Mouse (Mus musculus): ENCODE results near the gene Rnaset2a. TPM values are rescaled to one million over a fixed set of nuclear protein-coding genes. Genes with fewer than 3 reads are reported as not detected.
"Not testable (repeated sequence)": the region's sequence is repeated elsewhere in the genome, so short reads cannot be mapped to it uniquely, and the experiment has no call there.

The Rnaset2a gene
- polyA plus RNA-seq, 1 experiment from 2014 or later = 14.9 TPM

DNA sequence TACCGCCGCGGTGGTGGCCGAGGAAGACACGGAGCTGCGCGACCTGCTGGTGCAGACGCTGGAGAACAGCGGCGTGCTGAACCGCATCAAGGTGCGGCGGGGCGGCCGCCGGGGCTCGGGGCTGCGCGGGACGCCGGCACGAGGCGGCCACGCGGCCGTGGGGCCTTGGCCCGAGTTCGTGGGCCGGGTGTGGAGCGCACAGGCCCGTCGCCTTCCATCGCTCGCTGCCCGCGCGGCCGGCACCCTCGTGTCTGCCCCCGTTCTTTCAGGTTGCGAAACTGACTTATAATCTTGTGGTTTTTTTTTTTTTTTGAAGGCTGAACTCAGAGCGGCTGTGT is 17.7 kb upstream of the Rnaset2a start:
- Histone ChIP-seq H3K4me3 (peak overlapping the region; percentile 54), H3K9ac (replicated peaks) (peak overlapping the region; percentile 60), H3K4me2 (replicated peaks) (peak overlapping the region; percentile 49), H3K36me3 (peaks cover 16% of the 10 kb centered on the region)
- ATAC-seq (ENCODE audit: low FRiP score, low read depth); H3K27ac ChIP-seq (replicated peaks); H3K4me1 ChIP-seq; H3K9me3 ChIP-seq; H3K27me3 ChIP-seq: not testable (repeated sequence)
- WGBS = 0% methylated on average over 37 of the region's 42 CpGs

GRCm38 (mm10) chr17:8164701-8165607 is 17.1 kb upstream of the Rnaset2a start, which contains the start of gene Fgfr1op:
Gene Fgfr1op (plus strand): TSS chr17:8165501.
- not testable (repeated sequence) for H3K9me3 ChIP-seq; H3K27me3 ChIP-seq; H3K4me1 ChIP-seq; H3K27ac ChIP-seq (replicated peaks)
- H3K9ac ChIP-seq (replicated peaks) = peak within 1 kb of the TSS; percentile 60
- peak within 1 kb of the TSS; percentile 49 for H3K4me2 ChIP-seq (replicated peaks)
- ATAC-seq (ENCODE audit: low FRiP score, low read depth) = peak; percentile 97
- WGBS = 1% methylated on average over 13 of the region's 55 CpGs
- peaks cover 10% of the 10 kb centered on the region for H3K36me3 ChIP-seq
- H3K4me3 ChIP-seq = peak within 1 kb of the TSS; percentile 54

DNA sequence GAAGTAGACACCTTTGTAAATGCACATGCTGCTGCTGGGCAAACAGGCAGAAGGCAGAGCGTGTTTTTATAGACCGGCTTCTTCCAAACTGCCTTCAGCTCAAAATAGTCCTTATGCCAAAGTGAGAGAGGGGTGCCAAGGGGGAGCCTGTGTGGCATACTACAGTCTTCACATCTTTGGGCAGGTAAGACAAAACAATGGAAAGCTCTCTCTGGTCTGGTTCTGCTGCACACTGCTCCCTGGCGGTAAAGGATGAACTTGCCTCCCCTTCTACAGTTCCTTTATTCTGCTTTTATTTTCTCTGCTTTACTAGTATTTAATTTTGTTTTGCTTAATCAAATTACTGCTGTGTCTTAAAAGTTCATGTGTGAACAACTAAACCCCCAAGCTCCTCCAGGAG is 13.1 kb upstream of the Rnaset2a start:
- H3K36me3 ChIP-seq; ATAC-seq (ENCODE audit: low FRiP score, low read depth); H3K9ac ChIP-seq (replicated peaks); H3K9me3 ChIP-seq; H3K4me2 ChIP-seq (replicated peaks); H3K27me3 ChIP-seq; H3K27ac ChIP-seq (replicated peaks); H3K4me1 ChIP-seq; H3K4me3 ChIP-seq: not testable (repeated sequence)
- WGBS = 49% methylated on average over 2 of the region's 3 CpGs

DNA sequence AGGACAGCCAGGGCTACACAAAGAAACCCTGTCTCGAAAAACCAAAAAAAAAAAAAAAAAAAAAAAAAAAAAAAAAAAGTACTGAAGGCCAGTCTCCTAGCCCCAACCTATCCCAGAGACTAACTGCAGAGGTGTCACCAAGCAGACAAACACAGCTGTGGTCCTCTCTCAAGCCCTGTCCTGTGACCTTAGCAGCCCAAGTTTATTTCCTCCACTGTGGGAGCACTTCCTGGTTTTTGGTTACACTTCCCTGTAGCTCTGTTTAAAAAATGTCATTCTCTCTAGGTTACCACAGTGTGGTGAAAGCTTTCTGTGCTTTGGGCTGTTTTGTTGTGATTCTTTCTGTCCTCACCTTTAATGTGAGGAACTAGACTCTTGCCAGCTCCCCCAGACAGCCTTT is 10.7 kb upstream of the Rnaset2a start:
- not testable (repeated sequence) for H3K27ac ChIP-seq (replicated peaks); H3K27me3 ChIP-seq; ATAC-seq (ENCODE audit: low FRiP score, low read depth); H3K9ac ChIP-seq (replicated peaks); H3K4me1 ChIP-seq; H3K9me3 ChIP-seq; H3K4me2 ChIP-seq (replicated peaks); H3K36me3 ChIP-seq; H3K4me3 ChIP-seq
- no CpG with 5 or more reads among the region's 1 CpGs for WGBS

DNA sequence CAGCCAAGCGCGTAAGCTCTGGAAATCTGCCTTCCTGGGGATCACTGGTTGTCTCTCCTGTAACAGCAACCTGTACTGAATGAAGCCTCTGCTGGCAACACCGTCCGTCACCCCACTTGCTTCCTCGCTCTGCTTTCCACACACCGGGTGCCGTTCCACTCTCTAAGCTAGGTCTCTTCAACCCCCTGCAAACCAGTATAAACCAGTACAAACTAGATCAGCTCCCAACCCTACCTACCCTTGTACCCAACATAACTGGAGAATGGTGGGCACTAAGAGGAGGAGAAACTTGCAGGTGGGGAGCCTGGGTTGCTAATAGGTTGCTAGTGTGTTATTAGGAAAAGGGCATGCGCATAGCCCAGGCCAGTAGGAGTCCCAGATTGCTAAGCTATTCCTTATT is 8.1 kb upstream of the Rnaset2a start:
- not testable (repeated sequence) for H3K4me3 ChIP-seq; H3K4me2 ChIP-seq (replicated peaks); H3K36me3 ChIP-seq; H3K4me1 ChIP-seq; H3K9me3 ChIP-seq; H3K9ac ChIP-seq (replicated peaks); H3K27me3 ChIP-seq; ATAC-seq (ENCODE audit: low FRiP score, low read depth); H3K27ac ChIP-seq (replicated peaks)
- no CpG with 5 or more reads among the region's 8 CpGs for WGBS

DNA sequence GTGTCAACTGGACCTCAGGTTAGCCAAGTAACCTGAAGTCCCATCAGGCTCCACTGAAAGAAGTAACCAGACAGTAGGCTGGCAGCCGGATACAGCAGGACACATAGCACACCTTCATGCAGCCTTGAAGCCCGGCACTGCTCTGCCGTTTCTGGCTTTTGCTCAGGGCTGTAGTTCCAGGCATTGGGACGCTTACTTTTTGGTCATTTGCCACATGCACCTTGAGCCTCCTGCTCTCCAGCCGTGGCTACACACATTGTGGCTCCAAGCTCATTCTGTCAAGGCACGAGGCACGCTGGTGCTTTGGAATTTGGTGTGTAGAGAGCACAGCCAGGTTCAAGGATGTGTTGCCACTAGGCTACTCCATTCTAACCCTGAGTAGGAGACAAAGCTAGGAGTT is 7.1 kb upstream of the Rnaset2a start:
- not testable (repeated sequence) for H3K27ac ChIP-seq (replicated peaks); H3K4me3 ChIP-seq; H3K4me2 ChIP-seq (replicated peaks); H3K27me3 ChIP-seq; H3K36me3 ChIP-seq; H3K9me3 ChIP-seq; H3K9ac ChIP-seq (replicated peaks); ATAC-seq (ENCODE audit: low FRiP score, low read depth); H3K4me1 ChIP-seq
- 88% methylated on average over 7 of the region's 7 CpGs for WGBS

- not testable (repeated sequence) for H3K9me3 ChIP-seq; H3K27ac ChIP-seq (replicated peaks); H3K4me1 ChIP-seq; H3K27me3 ChIP-seq; ATAC-seq (ENCODE audit: low FRiP score, low read depth); H3K36me3 ChIP-seq
- WGBS = 32% methylated on average over 5 of the region's 5 CpGs
- H3K9ac ChIP-seq (replicated peaks) = peak overlapping the region; percentile 63; the same call in 1 of the 2 replicates
- H3K4me2 ChIP-seq (replicated peaks) = peak overlapping the region; percentile 56
- H3K4me3 ChIP-seq = peak overlapping the region; percentile 52
Measured at GRCm38 (mm10) chr17:8146931-8147330, 966 bp downstream of the Rnaset2a start.

GRCm38 (mm10) chr17:8143802-8144673 is 3.9 kb downstream of the Rnaset2a start:
- 65% methylated on average over 10 of the region's 14 CpGs for WGBS
- H3K27ac ChIP-seq (replicated peaks); H3K4me1 ChIP-seq; ATAC-seq (ENCODE audit: low FRiP score, low read depth); H3K27me3 ChIP-seq; H3K9me3 ChIP-seq; H3K36me3 ChIP-seq; H3K9ac ChIP-seq (replicated peaks); H3K4me3 ChIP-seq; H3K4me2 ChIP-seq (replicated peaks): not testable (repeated sequence)

DNA sequence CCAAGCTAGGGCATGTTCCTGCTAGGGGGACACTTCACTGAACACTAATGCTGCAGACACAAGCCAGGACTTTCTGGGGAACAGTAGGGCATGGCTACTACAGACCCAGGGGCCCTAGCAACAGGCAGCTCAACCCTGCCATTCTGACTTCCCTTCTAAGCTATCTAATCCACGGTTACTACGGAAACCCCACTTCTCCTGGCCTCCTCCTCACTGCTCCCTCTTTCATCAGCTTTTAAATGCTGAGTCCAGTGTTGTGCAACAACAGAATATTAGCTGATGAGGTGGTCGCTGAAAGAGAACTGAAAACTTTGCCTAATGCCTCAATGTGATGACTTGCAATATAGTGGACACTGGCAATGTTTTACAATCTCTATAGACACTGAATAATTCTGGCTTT is 7.7 kb downstream of the Rnaset2a start:
- H3K4me1 ChIP-seq; ATAC-seq (ENCODE audit: low FRiP score, low read depth); H3K9me3 ChIP-seq; H3K27ac ChIP-seq (replicated peaks); H3K4me2 ChIP-seq (replicated peaks); H3K36me3 ChIP-seq; H3K27me3 ChIP-seq; H3K9ac ChIP-seq (replicated peaks); H3K4me3 ChIP-seq: not testable (repeated sequence)
- WGBS = 35% methylated on average over 3 of the region's 3 CpGs

- H3K36me3 ChIP-seq; H3K27ac ChIP-seq (replicated peaks); ATAC-seq (ENCODE audit: low FRiP score, low read depth); H3K4me3 ChIP-seq; H3K27me3 ChIP-seq; H3K4me1 ChIP-seq; H3K9ac ChIP-seq (replicated peaks); H3K4me2 ChIP-seq (replicated peaks); H3K9me3 ChIP-seq: not testable (repeated sequence)
- WGBS = 92% methylated on average over 5 of the region's 5 CpGs
Measured at GRCm38 (mm10) chr17:8138116-8138515, 9.8 kb downstream of the Rnaset2a start.

GRCm38 (mm10) chr17:8130849-8131248 is 17.0 kb downstream of the Rnaset2a start:
- H3K36me3 ChIP-seq; ATAC-seq (ENCODE audit: low FRiP score, low read depth); H3K9me3 ChIP-seq; H3K27me3 ChIP-seq; H3K27ac ChIP-seq (replicated peaks); H3K4me2 ChIP-seq (replicated peaks); H3K9ac ChIP-seq (replicated peaks); H3K4me3 ChIP-seq; H3K4me1 ChIP-seq: not testable (repeated sequence)
- no CpG with 5 or more reads among the region's 6 CpGs for WGBS

DNA sequence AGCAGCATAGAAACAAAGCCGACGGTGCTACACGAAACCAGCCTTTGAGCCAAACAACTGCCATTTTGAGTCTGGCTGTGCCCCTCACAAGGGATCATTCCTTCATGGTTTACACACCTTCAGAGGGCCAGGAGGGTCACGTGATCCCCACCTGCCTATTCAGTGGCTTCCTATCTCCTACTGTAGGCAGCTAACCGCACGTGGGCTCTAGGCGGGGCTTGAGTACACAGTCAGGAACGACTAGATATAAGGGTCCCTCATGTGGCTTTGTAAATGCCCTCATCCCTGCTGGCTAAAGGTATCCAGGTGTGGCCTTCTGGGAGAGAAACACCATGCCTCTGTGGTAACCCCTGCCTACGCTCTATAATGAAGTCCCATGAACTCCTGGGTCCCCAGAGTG is 18.3 kb downstream of the Rnaset2a start:
- 84% methylated on average over 9 of the region's 9 CpGs for WGBS
- H3K9ac ChIP-seq (replicated peaks); H3K4me2 ChIP-seq (replicated peaks); H3K4me3 ChIP-seq; H3K27me3 ChIP-seq; H3K36me3 ChIP-seq; H3K9me3 ChIP-seq; ATAC-seq (ENCODE audit: low FRiP score, low read depth); H3K4me1 ChIP-seq; H3K27ac ChIP-seq (replicated peaks): not testable (repeated sequence)

All from midbrain, embryonic 12.5 days (tissue).